Mouse (Mus musculus) ES-E14 (cell line): ENCODE measurements at regions not wholly inside any gene's neighbourhood (a gene's known extent, or its start where the extent isn't known, plus 50 kb on each side); places are given as distances from the start of the nearest gene placed in this dataset.

ENCODE experiments used
- DNase-seq: peaks from one replicate; pipeline ENCODE4 v3.0.0-alpha.2; 2013; ENCODE audit warnings: low read depth, low spot score
- H3K27ac ChIP-seq: 2 replicates; pipeline ENCODE4 v1.5.1; 2012; ENCODE audit warnings: low read depth, mild to moderate bottlenecking, low read length, moderate library complexity, mixed read lengths; ENCODE audit not compliant: poor library complexity, insufficient read depth, severe bottlenecking
- H3K36me3 ChIP-seq: 2 replicates; pipeline ENCODE4 v1.6.1; 2012; ENCODE audit warnings: mild to moderate bottlenecking, low read length, moderate library complexity, mixed read lengths; ENCODE audit not compliant: control insufficient read depth, poor library complexity, insufficient read depth, severe bottlenecking
- H3K4me1 ChIP-seq, 2 experiments: fragments of 150-350 bp in 1 of 2; sonication (generic) in 1 of 2; 2 replicates each; pipeline ENCODE4 v1.6.1; 2012; ENCODE audit warnings: low read length in 2 of 2, mild to moderate bottlenecking in 1 of 2, mixed read lengths in 1 of 2; ENCODE audit not compliant: control insufficient read depth in 2 of 2, insufficient read depth in 2 of 2, poor library complexity in 1 of 2
- H3K4me3 ChIP-seq, 2 experiments: fragments of 150-350 bp in 1 of 2; sonication (generic) in 1 of 2; 2 replicates each; pipeline ENCODE4 v1.5.1; 2012; ENCODE audit warnings: low read length in 2 of 2, low read depth in 1 of 2, mild to moderate bottlenecking in 1 of 2, mixed read lengths in 1 of 2; ENCODE audit not compliant: insufficient read depth in 1 of 2, poor library complexity in 1 of 2, severe bottlenecking in 1 of 2
- H3K9ac ChIP-seq: 2 replicates; pipeline ENCODE4 v1.6.1; 2012; ENCODE audit warnings: low read depth, mild to moderate bottlenecking, low read length, mixed read lengths; ENCODE audit not compliant: poor library complexity, insufficient read depth, severe bottlenecking
- H3K9me3 ChIP-seq: fragments of 150-350 bp; sonication (generic); 2 replicates; pipeline ENCODE4 v1.6.1; 2012; ENCODE audit warnings: low read depth, mild to moderate bottlenecking, low read length; ENCODE audit not compliant: control insufficient read depth, insufficient read depth
- CHD2 ChIP-seq: IDR thresholded peaks from 2 replicates; pipeline ENCODE4 v1.6.1; 2014; ENCODE audit warnings: mild to moderate bottlenecking, low read depth, low read length, inconsistent platforms
- HCFC1 ChIP-seq: IDR thresholded peaks from 2 replicates; pipeline ENCODE4 v1.6.1; 2012; ENCODE audit warnings: low read length, inconsistent platforms, borderline replicate concordance; ENCODE audit not compliant: insufficient read depth
- MAFK ChIP-seq: IDR thresholded peaks from 2 replicates; pipeline ENCODE4 v1.6.1; 2014; ENCODE audit warnings: mild to moderate bottlenecking, low read depth, low read length, inconsistent platforms; ENCODE audit not compliant: insufficient read depth
- ZC3H11A ChIP-seq: IDR thresholded peaks from 2 replicates; pipeline ENCODE4 v1.6.1; 2012; ENCODE audit warnings: low read depth, mild to moderate bottlenecking, inconsistent platforms, low read length, borderline replicate concordance
- ZNF384 ChIP-seq: IDR thresholded peaks from 2 replicates; pipeline ENCODE4 v1.6.1; 2012; ENCODE audit warnings: low read depth, low read length, inconsistent platforms
- in situ Hi-C, 2 experiments: fragments of 600-800 bp; cut with MboI; formaldehyde crosslinking; loops; one replicate each; pipeline ENCODE4 v1.15.1; 2025; ENCODE audit warnings: low sequenced_read_pairs in 2 of 2, inconsistent platforms in 1 of 2; ENCODE audit not compliant: unreplicated experiment in 2 of 2

GRCm38 (mm10) chr5:118867511-118867910, 307.0 kb downstream of the Med13l start:
- DNase-seq, result no peak
- TF ChIP-seq ZC3H11A (no peak), CHD2 (no peak), ZNF384 (no peak), MAFK (no peak), HCFC1 (no peak)
- no peaks in the 10 kb centered on the region for H3K9me3 ChIP-seq
- no peak overlapping the region for H3K27ac ChIP-seq
- H3K4me1 ChIP-seq, result no peaks in the 10 kb centered on the region
- no peaks in the 10 kb centered on the region for H3K36me3 ChIP-seq
- H3K9ac ChIP-seq, result no peak overlapping the region
- in situ Hi-C loops, result no loop called here
- H3K4me3 ChIP-seq, result no peak overlapping the region

GRCm38 (mm10) chr5:118869330-118869729, 308.9 kb downstream of the Med13l start:
- no peak overlapping the region for H3K27ac ChIP-seq
- in situ Hi-C loops, result no loop called here
- no peak for DNase-seq
- no peaks in the 10 kb centered on the region for H3K9me3 ChIP-seq
- H3K9ac ChIP-seq, result no peak overlapping the region
- no peaks in the 10 kb centered on the region for H3K36me3 ChIP-seq
- no peak overlapping the region for H3K4me3 ChIP-seq
- TF ChIP-seq HCFC1, result no peak
- no peak for TF ChIP-seq ZNF384
- no peak for TF ChIP-seq MAFK
- no peaks in the 10 kb centered on the region for H3K4me1 ChIP-seq

- TF ChIP-seq CHD2 (no peak), HCFC1 (no peak), ZC3H11A (no peak), ZNF384 (no peak), MAFK (no peak)
- no peak overlapping the region for H3K27ac ChIP-seq
- H3K9me3 ChIP-seq, result no peaks in the 10 kb centered on the region
- in situ Hi-C loops, result no loop called here
- H3K4me3 ChIP-seq, result no peak overlapping the region
- no peaks in the 10 kb centered on the region for H3K4me1 ChIP-seq
- no peak overlapping the region for H3K9ac ChIP-seq
- DNase-seq, result no peak
- no peaks in the 10 kb centered on the region for H3K36me3 ChIP-seq
Observed at GRCm38 (mm10) chr5:118873871-118874270, 313.4 kb downstream of the Med13l start.

GRCm38 (mm10) chr5:118875096-118875637, 314.7 kb downstream of the Med13l start:
- Histone ChIP-seq H3K9me3 (no peaks in the 10 kb centered on the region), H3K4me1 (no peaks in the 10 kb centered on the region), H3K36me3 (no peaks in the 10 kb centered on the region), H3K27ac (no peak overlapping the region), H3K4me3 (no peak overlapping the region), H3K9ac (no peak overlapping the region)
- DNase-seq, result no peak
- TF ChIP-seq MAFK, result no peak
- no peak for TF ChIP-seq HCFC1
- TF ChIP-seq CHD2, result no peak
- TF ChIP-seq ZNF384, result no peak
- no peak for TF ChIP-seq ZC3H11A
- in situ Hi-C loops, result no loop called here

- Histone ChIP-seq H3K9me3 (no peaks in the 10 kb centered on the region), H3K4me3 (no peak overlapping the region), H3K9ac (no peak overlapping the region), H3K36me3 (no peaks in the 10 kb centered on the region), H3K4me1 (no peaks in the 10 kb centered on the region), H3K27ac (no peak overlapping the region)
- TF ChIP-seq CHD2 (no peak), HCFC1 (no peak), MAFK (no peak)
- in situ Hi-C loops, result no loop called here
- no peak for DNase-seq
Observed at GRCm38 (mm10) chr5:118876586-118877312, 316.3 kb downstream of the Med13l start.
